Mouse (Mus musculus) kidney, adult 2 months (tissue): ENCODE data around the gene Bhlhe41. TPM values are rescaled to one million over a fixed set of nuclear protein-coding genes. Genes with fewer than 3 reads are reported as not detected.

ENCODE experiments used
- DNase-seq: peaks from one replicate; pipeline ENCODE4 v3.0.0; 2021
- H3K27ac ChIP-seq: fragments of 200-500 bp; 2 replicates; pipeline ENCODE4 v1.5.1; 2012; ENCODE audit warnings: low read depth, low read length, control low read depth, inconsistent platforms; ENCODE audit not compliant: insufficient read depth
- H3K27me3 ChIP-seq: fragments of 200-500 bp; replicated peaks from 2 replicates; pipeline ENCODE4 v1.6.1; 2012; ENCODE audit warnings: mild to moderate bottlenecking, moderate library complexity, low read length, inconsistent platforms; ENCODE audit not compliant: control insufficient read depth, insufficient read depth
- H3K36me3 ChIP-seq: fragments of 200-500 bp; 2 replicates; pipeline ENCODE4 v1.6.1; 2012; ENCODE audit warnings: mild to moderate bottlenecking, moderate library complexity, low read length, inconsistent platforms; ENCODE audit not compliant: control insufficient read depth, insufficient read depth
- H3K4me1 ChIP-seq: fragments of 200-500 bp; 2 replicates; pipeline ENCODE4 v1.6.1; 2011; ENCODE audit warnings: low read length; ENCODE audit not compliant: control insufficient read depth, insufficient read depth
- H3K4me3 ChIP-seq: fragments of 200-500 bp; 2 replicates; pipeline ENCODE4 v1.5.1; 2011; ENCODE audit warnings: mild to moderate bottlenecking, low read depth, low read length, control low read depth; ENCODE audit not compliant: insufficient read depth
- CTCF ChIP-seq: fragments of 200-500 bp; conservative IDR thresholded peaks from 2 replicates; pipeline ENCODE4 v1.5.1; 2011; ENCODE audit warnings: low read depth, mild to moderate bottlenecking, control low read depth, low read length, moderate library complexity, mixed read lengths; ENCODE audit not compliant: insufficient read depth, insufficient read length
- POLR2A ChIP-seq: fragments of 200-500 bp; IDR thresholded peaks from one replicate; pipeline ENCODE4 v1.6.1; 2011; ENCODE audit warnings: low read depth, low read length, control low read depth
- WGBS: fragments of 180-500 bp; shearing (Covaris S2); methylation state at CpG from one replicate; pipeline ENCODE4 v1.1.7; 2018; 5-methylcytosine and 5-hydroxymethylcytosine counted together
- polyA plus RNA-seq: library from polyadenylated mRNA; depleted of rRNA; stranded (reverse); fragments of >200 nt; gene quantifications from 2 replicates; pipeline ENCODE4 v1.2.3, GENCODE M21; 2012

The Bhlhe41 gene
- polyA plus RNA-seq, 1 experiment = 1.8 TPM

DNA sequence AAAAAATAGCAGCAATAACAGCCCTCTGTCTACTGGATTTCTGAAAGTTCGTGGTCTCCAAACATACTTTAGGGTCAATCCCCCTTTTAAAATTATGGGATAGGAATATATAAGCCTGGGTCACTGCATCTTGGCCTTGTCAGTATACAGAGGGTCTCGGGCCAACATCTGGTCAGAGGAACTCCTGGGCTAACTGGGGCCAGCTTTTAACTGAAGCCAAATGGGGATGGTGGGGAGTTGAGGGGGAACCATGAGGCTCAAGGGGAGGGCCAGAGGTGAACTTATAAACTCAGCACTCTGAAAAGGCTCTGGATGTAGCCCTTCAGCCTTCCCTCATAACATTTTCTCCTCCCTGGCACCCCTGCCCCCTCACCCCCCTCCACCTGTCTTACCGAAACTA is 1.8 kb upstream of the Bhlhe41 start:
- TF ChIP-seq CTCF (no peak), POLR2A (no peak)
- DNase-seq = no peak
- Histone ChIP-seq H3K4me3 (no peak overlapping the region), H3K4me1 (no peaks in the 10 kb centered on the region), H3K36me3 (no peaks in the 10 kb centered on the region), H3K27me3 (no peaks in the 10 kb centered on the region), H3K27ac (no peak overlapping the region)
- WGBS = 57% methylated on average over 3 of the region's 3 CpGs

DNA sequence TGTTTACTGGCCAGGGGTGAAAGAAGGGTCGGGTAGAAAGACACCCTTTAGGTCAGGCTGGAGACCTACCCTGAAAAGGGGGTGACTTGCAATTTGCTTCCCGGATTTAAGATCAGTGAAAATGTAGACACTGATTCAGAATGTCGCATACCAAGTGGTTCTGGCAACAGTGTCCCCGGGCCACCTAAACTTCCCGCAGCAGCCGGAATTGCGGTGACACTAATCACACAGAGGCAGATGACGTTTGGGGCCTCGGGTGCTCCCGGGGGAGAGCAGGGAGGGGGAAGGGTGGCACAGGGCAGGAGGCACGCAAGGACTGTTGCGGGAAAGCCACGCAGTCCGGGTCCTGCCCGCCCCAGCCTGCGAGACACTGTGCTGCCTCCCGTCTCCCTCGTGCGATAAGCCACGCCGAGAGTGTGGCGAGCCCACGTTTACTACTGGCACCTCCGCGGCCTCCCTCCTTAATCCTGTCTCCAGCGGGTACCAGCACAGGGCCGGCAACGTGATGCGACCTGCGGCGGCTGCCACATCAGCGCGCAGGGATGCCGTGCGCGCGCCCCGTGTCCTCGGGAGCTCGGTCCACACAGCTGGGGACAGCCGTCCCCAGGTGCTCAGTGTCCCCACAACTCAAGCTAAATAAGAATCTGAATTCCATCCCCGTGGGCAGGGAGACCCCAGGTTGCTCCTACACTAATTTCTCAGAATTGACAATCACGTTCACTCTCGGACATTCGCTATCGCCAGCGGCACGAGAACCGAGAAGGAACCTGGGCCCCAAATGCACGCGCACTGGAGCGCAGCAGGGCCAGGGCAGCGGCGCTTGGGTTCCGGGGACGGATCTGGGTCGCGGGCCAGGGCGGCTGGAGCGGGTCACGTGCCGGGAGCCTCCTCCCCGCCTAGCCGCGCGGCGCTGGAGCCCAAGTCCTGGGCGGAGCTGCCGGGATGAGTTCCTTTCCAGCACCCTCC is 811 bp upstream of the Bhlhe41 start:
- Histone ChIP-seq H3K27me3 (no peaks in the 10 kb centered on the region), H3K27ac (peak overlapping the region; percentile 85)

DNA sequence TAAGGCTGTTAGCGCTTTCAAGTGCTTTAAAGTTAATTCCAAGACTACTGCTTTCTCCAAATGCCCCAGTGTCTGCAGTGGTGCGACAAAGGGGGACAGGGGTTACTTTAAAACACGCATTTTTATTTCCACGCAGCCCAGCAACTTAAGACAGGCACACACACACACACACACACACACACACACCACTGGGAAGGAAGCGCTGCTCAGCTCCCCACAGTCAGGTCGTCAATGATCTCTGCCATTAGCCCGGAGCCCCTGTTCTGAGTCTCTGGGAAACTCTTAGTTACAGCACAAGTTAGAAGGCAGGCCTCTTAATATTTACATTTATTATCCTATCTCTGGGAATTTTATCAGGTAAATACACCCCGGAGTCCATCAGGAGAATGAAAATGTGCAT is 1.2 kb downstream of the Bhlhe41 start:
- Histone ChIP-seq H3K27ac (no peak overlapping the region), H3K36me3 (no peaks in the 10 kb centered on the region), H3K27me3 (no peaks in the 10 kb centered on the region), H3K4me1 (no peaks in the 10 kb centered on the region), H3K4me3 (peak overlapping the region; percentile 80)
- TF ChIP-seq CTCF (no peak), POLR2A (no peak)
- WGBS = 8% methylated on average over 8 of the region's 8 CpGs
- no peak for DNase-seq

More for the DNA sequence above, 811 bp upstream of the Bhlhe41 start:
- WGBS = under 1% methylated on average over 69 of the region's 69 CpGs
- DNase-seq = peak; percentile 95
- Histone ChIP-seq H3K4me3 (peak overlapping the region; percentile 58), H3K36me3 (no peaks in the 10 kb centered on the region), H3K4me1 (no peaks in the 10 kb centered on the region)
- no peak for TF ChIP-seq CTCF
- TF ChIP-seq POLR2A = no peak

DNA sequence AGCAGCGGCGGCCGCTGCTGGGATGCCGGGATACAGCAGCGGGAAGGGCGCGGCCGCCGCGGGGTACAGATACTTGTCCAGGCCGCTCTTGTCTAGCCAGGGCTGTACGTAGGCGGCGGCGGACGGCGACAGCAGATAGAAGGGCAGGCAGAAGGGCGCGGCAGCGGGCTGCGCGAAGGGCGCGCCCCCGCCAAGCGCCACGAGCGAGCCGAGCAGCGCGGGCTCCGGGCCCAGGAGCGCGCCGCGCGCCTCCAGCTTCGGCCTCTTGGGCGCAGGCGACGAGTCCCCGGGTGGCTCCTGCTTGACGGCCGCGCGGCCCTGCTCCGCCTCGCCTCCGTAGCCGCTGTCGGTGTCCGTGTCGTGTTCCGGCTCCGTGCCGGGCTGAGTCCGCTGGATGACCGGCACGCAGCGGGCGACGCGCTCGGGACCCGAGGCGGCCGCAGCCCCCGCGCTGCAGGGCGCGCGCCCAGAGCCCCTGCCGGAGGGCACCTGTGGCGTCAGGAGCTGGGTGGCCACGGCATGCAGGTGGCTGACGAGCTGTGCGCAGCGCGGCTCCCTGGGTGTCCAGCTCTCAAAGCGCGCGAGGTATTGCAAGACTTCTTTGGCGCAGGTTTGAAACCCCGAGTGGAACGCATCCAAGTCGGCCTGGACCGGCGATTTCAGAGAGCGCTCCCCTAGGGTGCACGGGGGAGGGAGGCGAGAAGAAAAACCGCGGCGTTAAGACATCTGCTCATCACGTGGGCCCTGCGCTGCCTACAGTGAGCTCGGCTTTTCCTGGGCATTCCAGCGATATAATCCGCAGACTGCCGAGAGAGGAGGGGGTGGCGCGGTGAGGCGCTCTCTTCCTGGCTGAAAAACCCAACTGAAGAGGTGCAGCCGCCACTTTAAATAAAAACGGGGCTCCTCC is 2.0 kb downstream of the Bhlhe41 start:
- WGBS = under 1% methylated on average over 104 of the region's 105 CpGs
- H3K4me1 ChIP-seq = no peaks in the 10 kb centered on the region
- TF ChIP-seq CTCF (no peak), POLR2A (no peak)
- peak overlapping the region; percentile 80 for H3K4me3 ChIP-seq
- no peaks in the 10 kb centered on the region for H3K27me3 ChIP-seq
- DNase-seq = peak; percentile 57
- H3K36me3 ChIP-seq = no peaks in the 10 kb centered on the region
- peak overlapping the region; percentile 16; the same call in 1 of the 2 replicates for H3K27ac ChIP-seq

DNA sequence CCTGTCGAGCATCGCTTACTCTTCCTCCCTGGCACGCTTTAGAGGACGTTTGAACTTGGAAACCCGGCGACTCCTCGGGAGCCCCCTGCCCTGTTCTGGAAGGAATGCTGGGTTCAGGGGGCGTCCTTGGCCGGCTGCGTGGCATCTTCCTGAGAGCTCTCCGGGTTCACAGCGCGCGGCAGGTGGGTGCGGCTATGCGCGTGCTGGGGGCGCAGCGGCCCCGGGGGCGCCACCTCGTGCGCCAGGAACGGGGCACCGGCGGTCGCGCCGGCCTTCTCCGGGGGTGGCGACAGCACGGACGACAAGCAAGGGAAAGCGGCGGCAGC is 2.7 kb downstream of the Bhlhe41 start:
- TF ChIP-seq POLR2A (no peak), CTCF (no peak)
- Histone ChIP-seq H3K27ac (no peak overlapping the region), H3K36me3 (no peaks in the 10 kb centered on the region), H3K4me3 (peak overlapping the region; percentile 80), H3K27me3 (no peaks in the 10 kb centered on the region), H3K4me1 (no peaks in the 10 kb centered on the region)
- WGBS = 7% methylated on average over 35 of the region's 35 CpGs
- no peak for DNase-seq

DNA sequence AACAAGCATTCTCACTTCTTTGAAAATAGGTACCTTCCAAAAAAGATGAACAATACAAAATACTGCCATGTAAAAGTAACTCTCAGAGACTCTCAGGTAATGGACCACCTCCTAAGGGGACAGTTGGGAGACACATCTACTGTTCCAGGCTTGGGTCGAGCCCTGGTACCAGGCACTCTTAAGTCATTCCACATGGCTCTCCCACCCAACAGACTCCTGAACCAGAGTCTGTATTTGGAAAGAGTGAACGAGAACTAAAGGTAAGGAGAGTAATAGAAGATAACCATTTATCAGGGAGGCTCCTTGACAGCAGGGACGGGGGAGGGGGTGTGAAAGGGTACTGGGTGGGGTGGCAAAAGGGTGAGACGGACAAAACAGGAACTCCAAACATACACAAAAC is 3.0 kb downstream of the Bhlhe41 start:
- peak overlapping the region; percentile 80; the same call in 1 of the 2 replicates for H3K4me3 ChIP-seq
- WGBS = 55% methylated on average over 4 of the region's 4 CpGs
- no peak for TF ChIP-seq CTCF
- no peak for TF ChIP-seq POLR2A
- no peak overlapping the region for H3K27ac ChIP-seq
- H3K36me3 ChIP-seq = no peaks in the 10 kb centered on the region
- H3K4me1 ChIP-seq = no peaks in the 10 kb centered on the region
- no peaks in the 10 kb centered on the region for H3K27me3 ChIP-seq
- DNase-seq = no peak
